Mouse (Mus musculus): ENCODE measurements around the gene Rexo5.

GRCm38 (mm10) chr7:119845541-119845940, 51.7 kb downstream of the Rexo5 start:
- TF ChIP-seq CTCF (IDR thresholded peaks at IDR 0.05; ENCODE audit: extremely low read depth, insufficient read depth, low read length), result no peak
- no peak for TF ChIP-seq POLR2A (IDR thresholded peaks at IDR 0.05; ENCODE audit: extremely low read depth, insufficient read depth, low read length)

Data from cortical plate, adult 2 months (tissue).